Mouse (Mus musculus): ENCODE results near the gene Agfg2. TPM values are rescaled to one million over a fixed set of nuclear protein-coding genes. Genes with fewer than 3 reads are reported as not detected.

Gene Agfg2
- polyA plus RNA-seq, 1 experiment from 2014 or later = 16.8 TPM

DNA sequence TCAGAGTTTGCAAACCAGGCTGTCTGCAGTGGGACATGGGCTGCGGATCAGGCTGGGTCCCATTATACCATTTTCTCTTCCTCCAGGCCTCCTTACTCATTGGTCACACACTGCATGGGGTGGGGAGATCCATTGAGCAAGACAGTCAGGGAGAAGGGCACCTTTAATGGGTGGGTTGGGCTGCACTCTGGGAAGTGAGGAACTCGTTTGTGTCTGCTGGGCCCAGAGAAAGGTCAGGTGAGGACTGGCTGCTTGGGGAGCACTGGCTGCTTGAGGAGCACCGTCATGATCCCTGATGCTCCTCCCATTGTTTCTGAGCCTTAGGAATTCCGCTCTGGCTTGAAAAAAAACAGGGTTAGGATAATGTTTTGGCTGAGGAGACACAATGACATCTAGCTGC lies 41.6 kb downstream of the Agfg2 start:
- 46% methylated on average over 4 of the region's 4 CpGs for WGBS
- no peak for ATAC-seq
- Histone ChIP-seq H3K9ac (ENCODE audit: low read depth, low read length) (no peak overlapping the region), H3K36me3 (ENCODE audit: control insufficient read depth, insufficient read depth) (peaks cover 50% of the 10 kb centered on the region), H3K27me3 (replicated peaks; ENCODE audit: control insufficient read depth, insufficient read depth, low read length) (peaks cover 23% of the 10 kb centered on the region), H3K27ac (ENCODE audit: low read depth, low read length) (no peak overlapping the region), H3K4me2 (replicated peaks; ENCODE audit: low read depth) (no peak overlapping the region), H3K9me3 (ENCODE audit: control insufficient read depth) (no peaks in the 10 kb centered on the region), H3K4me3 (ENCODE audit: low read depth, low read length) (no peak overlapping the region), H3K4me1 (replicated peaks; ENCODE audit: control insufficient read depth, insufficient read depth, low read length) (no peaks in the 10 kb centered on the region)
- TF ChIP-seq CTCF (IDR thresholded peaks at IDR 0.05; ENCODE audit: low read depth) = no peak

DNA sequence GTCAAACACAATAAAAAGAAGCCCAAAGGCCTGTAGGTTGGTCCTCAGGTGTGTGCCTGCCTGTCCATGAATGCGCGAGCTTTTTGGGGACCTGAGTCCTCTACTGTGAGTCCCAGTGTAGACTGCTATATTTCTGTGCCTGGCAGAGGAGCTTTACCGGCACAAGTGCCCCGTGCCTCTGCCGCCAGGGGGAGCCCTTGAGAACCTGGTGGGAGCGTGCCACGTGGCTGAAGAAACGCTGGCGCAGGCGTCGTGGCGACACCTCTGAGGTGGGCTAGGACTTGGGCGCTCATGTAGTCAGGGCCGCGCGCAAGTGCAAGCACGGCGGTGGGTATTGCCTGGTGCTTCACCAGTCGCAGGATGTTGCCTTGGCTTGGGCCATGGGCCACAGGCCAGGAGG lies 43.5 kb downstream of the Agfg2 start, which contains the start of gene Sap25:
Gene Sap25, plus strand, starts transcription at position 281 of the 400 bp plus-strand sequence.
- Histone ChIP-seq H3K36me3 (ENCODE audit: control insufficient read depth, insufficient read depth) (peaks cover 68% of the 10 kb centered on the region), H3K4me3 (ENCODE audit: low read depth, low read length) (no peak within 1 kb of the TSS), H3K9ac (ENCODE audit: low read depth, low read length) (no peak within 1 kb of the TSS), H3K27ac (ENCODE audit: low read depth, low read length) (no peak within 1 kb of the TSS), H3K27me3 (replicated peaks; ENCODE audit: control insufficient read depth, insufficient read depth, low read length) (peaks cover 23% of the 10 kb centered on the region), H3K4me1 (replicated peaks; ENCODE audit: control insufficient read depth, insufficient read depth, low read length) (no peaks in the 10 kb centered on the region), H3K4me2 (replicated peaks; ENCODE audit: low read depth) (no peak within 1 kb of the TSS), H3K9me3 (ENCODE audit: control insufficient read depth) (no peaks in the 10 kb centered on the region)
- TF ChIP-seq CTCF (IDR thresholded peaks at IDR 0.05; ENCODE audit: low read depth) = peak; percentile 67
- WGBS = 88% methylated on average over 19 of the region's 19 CpGs
- ATAC-seq = no peak

DNA sequence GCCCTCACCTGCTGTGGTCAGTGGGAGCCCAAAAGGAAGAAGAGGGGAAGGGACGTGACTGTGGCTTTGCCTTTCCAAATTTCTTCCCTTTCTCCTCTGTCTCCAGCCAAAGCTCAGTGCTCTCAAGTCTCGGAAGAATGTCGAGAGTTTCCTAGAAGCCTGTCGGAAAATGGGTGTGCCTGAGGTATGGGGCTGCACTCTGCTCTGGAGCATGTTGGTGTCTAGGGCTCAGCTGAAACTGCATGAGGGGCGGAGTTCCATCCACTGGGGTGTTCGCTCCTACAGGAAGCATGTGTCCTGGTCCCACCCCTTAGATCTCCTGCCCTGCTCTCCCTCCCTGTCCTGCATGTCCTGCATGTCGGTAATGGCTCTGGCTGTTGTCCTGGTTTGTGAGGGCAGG lies 45.1 kb downstream of the Agfg2 start:
- 74% methylated on average over 7 of the region's 7 CpGs for WGBS
- TF ChIP-seq CTCF (IDR thresholded peaks at IDR 0.05; ENCODE audit: low read depth) = no peak

DNA sequence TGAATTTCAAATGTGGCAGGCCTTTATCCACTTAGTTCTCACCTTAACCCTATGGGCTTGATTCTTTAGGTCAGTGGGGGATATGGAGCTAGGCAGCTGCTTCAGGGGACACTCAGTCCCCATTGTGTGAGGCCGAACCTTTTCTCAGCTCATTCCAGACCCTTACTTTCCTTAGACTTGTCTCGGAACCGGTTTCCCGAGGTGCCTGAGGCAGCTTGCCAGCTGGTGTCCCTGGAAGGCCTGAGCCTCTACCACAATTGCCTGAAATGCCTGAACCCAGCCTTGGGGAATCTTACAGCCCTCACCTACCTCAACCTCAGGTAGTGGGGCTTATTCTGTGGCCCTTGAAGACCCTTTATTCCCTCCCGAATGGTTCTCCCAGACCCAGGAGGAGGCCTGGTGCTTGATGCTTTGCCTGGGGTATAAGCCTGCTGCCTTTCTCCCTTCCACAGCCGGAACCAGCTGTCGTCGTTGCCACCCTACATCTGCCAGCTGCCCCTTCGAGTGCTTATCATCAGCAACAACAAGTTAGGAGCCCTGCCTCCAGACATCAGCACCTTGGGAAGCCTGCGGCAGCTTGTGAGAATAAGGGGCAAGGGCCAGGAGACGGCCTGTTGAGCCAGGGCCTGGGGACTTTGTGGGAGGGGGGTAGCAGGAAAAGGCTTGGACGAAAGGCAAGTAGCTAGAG lies 51.0 kb downstream of the Agfg2 start:
- TF ChIP-seq CTCF (IDR thresholded peaks at IDR 0.05; ENCODE audit: low read depth) = no peak
- ATAC-seq = no peak
- peak overlapping the region; percentile 73 for H3K27ac ChIP-seq (ENCODE audit: low read depth, low read length)

More for the DNA sequence above, 45.1 kb downstream of the Agfg2 start:
- Histone ChIP-seq H3K9me3 (ENCODE audit: control insufficient read depth) (no peaks in the 10 kb centered on the region), H3K36me3 (ENCODE audit: control insufficient read depth, insufficient read depth) (peaks cover 77% of the 10 kb centered on the region), H3K9ac (ENCODE audit: low read depth, low read length) (no peak overlapping the region), H3K4me3 (ENCODE audit: low read depth, low read length) (no peak overlapping the region), H3K4me1 (replicated peaks; ENCODE audit: control insufficient read depth, insufficient read depth, low read length) (no peaks in the 10 kb centered on the region), H3K4me2 (replicated peaks; ENCODE audit: low read depth) (no peak overlapping the region), H3K27ac (ENCODE audit: low read depth, low read length) (no peak overlapping the region), H3K27me3 (replicated peaks; ENCODE audit: control insufficient read depth, insufficient read depth, low read length) (peaks cover 9% of the 10 kb centered on the region)
- ATAC-seq = no peak

DNA sequence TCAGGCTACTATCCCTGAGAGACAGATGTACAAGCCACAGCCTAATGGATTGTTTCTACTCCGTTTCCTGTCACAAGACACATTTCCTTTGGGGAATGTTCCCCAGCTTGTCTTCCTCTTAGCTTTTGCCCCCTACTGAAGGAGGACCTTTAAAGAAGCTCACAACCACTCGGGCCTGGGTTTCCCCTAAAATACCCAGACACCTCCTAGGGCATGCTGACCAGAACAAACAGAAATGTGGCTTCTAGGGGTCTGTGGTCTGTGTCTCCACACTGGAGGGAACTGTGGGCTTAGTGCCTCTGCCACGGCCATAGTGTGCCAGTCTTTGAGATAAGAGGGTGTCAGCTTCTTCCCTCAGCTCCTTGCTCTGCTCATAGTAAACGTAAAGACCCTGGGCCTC lies 52.9 kb downstream of the Agfg2 start:
- Histone ChIP-seq H3K27ac (ENCODE audit: low read depth, low read length) (peak overlapping the region; percentile 93), H3K4me1 (replicated peaks; ENCODE audit: control insufficient read depth, insufficient read depth, low read length) (peaks cover 15% of the 10 kb centered on the region), H3K4me2 (replicated peaks; ENCODE audit: low read depth) (peak overlapping the region; percentile 72), H3K4me3 (ENCODE audit: low read depth, low read length) (no peak overlapping the region; the same call in 1 of the 2 replicates), H3K27me3 (replicated peaks; ENCODE audit: control insufficient read depth, insufficient read depth, low read length) (no peaks in the 10 kb centered on the region), H3K36me3 (ENCODE audit: control insufficient read depth, insufficient read depth) (peaks cover 24% of the 10 kb centered on the region), H3K9me3 (ENCODE audit: control insufficient read depth) (no peaks in the 10 kb centered on the region), H3K9ac (ENCODE audit: low read depth, low read length) (0 out of 2 replicates have a peak overlapping the region, but pooled peaks have one; percentile 65)
- ATAC-seq = no peak
- 47% methylated on average over 4 of the region's 4 CpGs for WGBS
- TF ChIP-seq CTCF (IDR thresholded peaks at IDR 0.05; ENCODE audit: low read depth) = no peak

More for the DNA sequence above, 51.0 kb downstream of the Agfg2 start:
- Histone ChIP-seq H3K4me3 (ENCODE audit: low read depth, low read length) (no peak overlapping the region), H3K4me1 (replicated peaks; ENCODE audit: control insufficient read depth, insufficient read depth, low read length) (peaks cover 15% of the 10 kb centered on the region), H3K9me3 (ENCODE audit: control insufficient read depth) (no peaks in the 10 kb centered on the region), H3K27me3 (replicated peaks; ENCODE audit: control insufficient read depth, insufficient read depth, low read length) (no peaks in the 10 kb centered on the region), H3K9ac (ENCODE audit: low read depth, low read length) (no peak overlapping the region), H3K4me2 (replicated peaks; ENCODE audit: low read depth) (no peak overlapping the region), H3K36me3 (ENCODE audit: control insufficient read depth, insufficient read depth) (peaks cover 43% of the 10 kb centered on the region)
- WGBS = 68% methylated on average over 12 of the region's 12 CpGs

DNA sequence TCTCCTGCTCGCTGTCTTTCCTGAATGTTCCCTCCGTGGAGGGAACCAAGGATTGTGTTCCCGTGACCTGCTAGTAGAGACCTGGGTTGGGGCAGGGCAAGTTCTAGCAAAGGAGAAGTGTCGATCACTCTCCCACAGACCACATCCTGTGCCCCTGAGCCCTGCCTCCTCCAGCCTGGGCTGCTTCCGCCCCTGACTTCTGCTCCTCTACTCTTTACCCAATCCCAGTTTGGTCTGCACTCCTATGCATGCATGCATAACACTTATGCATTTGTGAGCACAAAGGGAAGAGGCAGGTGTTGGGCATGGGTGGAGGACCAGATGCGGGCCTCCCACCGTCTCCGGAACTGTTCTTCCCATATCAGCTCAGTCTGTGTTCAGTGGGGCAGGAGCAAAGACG lies 53.4 kb downstream of the Agfg2 start:
- Histone ChIP-seq H3K36me3 (ENCODE audit: control insufficient read depth, insufficient read depth) (peaks cover 20% of the 10 kb centered on the region), H3K9ac (ENCODE audit: low read depth, low read length) (peak overlapping the region; percentile 65; the same call in 1 of the 2 replicates), H3K4me3 (ENCODE audit: low read depth, low read length) (peak overlapping the region; percentile 73), H3K9me3 (ENCODE audit: control insufficient read depth) (no peaks in the 10 kb centered on the region), H3K27ac (ENCODE audit: low read depth, low read length) (peak overlapping the region; percentile 93), H3K4me1 (replicated peaks; ENCODE audit: control insufficient read depth, insufficient read depth, low read length) (peaks cover 15% of the 10 kb centered on the region), H3K27me3 (replicated peaks; ENCODE audit: control insufficient read depth, insufficient read depth, low read length) (no peaks in the 10 kb centered on the region), H3K4me2 (replicated peaks; ENCODE audit: low read depth) (peak overlapping the region; percentile 72)
- no peak for ATAC-seq
- 37% methylated on average over 9 of the region's 9 CpGs for WGBS
- TF ChIP-seq CTCF (IDR thresholded peaks at IDR 0.05; ENCODE audit: low read depth) = no peak

Measured in intestine, postnatal 0 days (tissue).